Mouse (Mus musculus): ENCODE data around the gene Vmn1r76.

DNA sequence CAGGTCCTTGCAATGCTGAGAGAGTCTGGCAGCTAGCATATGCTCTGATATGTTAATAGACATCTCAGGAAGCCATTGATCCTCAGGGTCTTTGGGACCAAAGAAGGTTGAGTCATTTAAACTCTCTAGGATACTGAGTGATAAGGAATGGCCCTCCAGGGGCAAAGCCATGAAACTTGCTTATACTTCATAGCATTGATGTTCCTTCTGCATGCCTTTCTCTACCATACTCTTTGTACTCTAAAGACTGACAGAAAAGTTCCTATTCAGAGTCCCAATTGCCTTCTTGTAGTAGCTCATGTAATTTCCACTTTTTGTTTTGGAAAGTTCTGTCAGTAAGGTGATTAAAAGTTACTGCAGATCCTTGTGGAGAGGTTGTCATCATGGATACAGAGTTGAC, 63.7 kb downstream of the Vmn1r76 start, which contains the start of gene Vmn1r75:
- no peak for TF ChIP-seq CTCF (IDR thresholded peaks at IDR 0.05; ENCODE audit: borderline replicate concordance, extremely low read depth, insufficient read depth, insufficient read length)
- no peak for TF ChIP-seq POLR2A (IDR thresholded peaks at IDR 0.05; ENCODE audit: borderline replicate concordance, extremely low read depth, insufficient read depth, insufficient read length, poor library complexity, severe bottlenecking)

All from brain, embryonic 14.5 days (tissue).